Mouse (Mus musculus) liver, embryonic 16.5 days (tissue): Measurements from ENCODE around the gene Plxdc1. TPM values are rescaled to one million over a fixed set of nuclear protein-coding genes. Genes with fewer than 3 reads are reported as not detected.

Experiments used
- ATAC-seq: fragments of 200-750 bp; cut with Nextera tagmentation; 2 replicates; pipeline ENCODE4 v1.8.0; 2017; ENCODE audit warnings: low read depth, mild to moderate bottlenecking, moderate number of reproducible peaks, moderate library complexity
- H3K27ac ChIP-seq: fragments of 300-500 bp; sonication (generic); 2 replicates; pipeline ENCODE4 v1.5.1; 2014; ENCODE audit warnings: mild to moderate bottlenecking, low read length
- H3K27me3 ChIP-seq: fragments of 300-500 bp; sonication (generic); 2 replicates; pipeline ENCODE4 v1.6.1; 2014; ENCODE audit warnings: low read depth, low read length, mixed read lengths; ENCODE audit not compliant: control insufficient read depth, insufficient read depth
- H3K36me3 ChIP-seq: fragments of 300-500 bp; sonication (generic); 2 replicates; pipeline ENCODE4 v1.6.1; 2014; ENCODE audit warnings: mild to moderate bottlenecking; ENCODE audit not compliant: control insufficient read depth, insufficient read depth
- H3K4me1 ChIP-seq: fragments of 300-500 bp; sonication (generic); 2 replicates; pipeline ENCODE4 v1.6.1; 2014; ENCODE audit warnings: low read depth, low read length, mixed read lengths; ENCODE audit not compliant: control insufficient read depth
- H3K4me2 ChIP-seq: fragments of 300-500 bp; sonication (generic); 2 replicates; pipeline ENCODE4 v1.6.1; 2014; ENCODE audit warnings: low read depth, low read length, mixed read lengths
- H3K4me3 ChIP-seq: fragments of 300-500 bp; sonication (generic); 2 replicates; pipeline ENCODE4 v1.5.1; 2014; ENCODE audit warnings: low read depth, mild to moderate bottlenecking, low read length
- H3K9ac ChIP-seq: fragments of 300-500 bp; sonication (generic); 2 replicates; pipeline ENCODE4 v1.6.1; 2014; ENCODE audit warnings: low read depth, low read length
- H3K9me3 ChIP-seq: fragments of 300-500 bp; sonication (generic); replicated peaks from 2 replicates; pipeline ENCODE4 v1.6.1; 2016; ENCODE audit warnings: low read length; ENCODE audit not compliant: control insufficient read depth
- WGBS: fragments of 180-500 bp; shearing (Covaris S2); extraction: QIAGEN DNeasy Blood & Tissue Kit; methylation state at CpG from one replicate; pipeline ENCODE4 v1.1.7; 2014; ENCODE audit not compliant: insufficient replicate concordance; 5-methylcytosine and 5-hydroxymethylcytosine counted together
- polyA plus RNA-seq: library from polyadenylated mRNA; unstranded; fragments of >200 nt; fragmentation: Nextera tagmentation; extraction: Ambion mirVana; gene quantifications from 2 replicates; pipeline ENCODE4 v1.2.1, GENCODE M21; 2015

The Plxdc1 gene
- polyA plus RNA-seq, 1 experiment from 2014 or later: 1.2 TPM

- H3K9me3 ChIP-seq: no peaks in the 10 kb centered on the region
- no peak overlapping the region for H3K4me2 ChIP-seq
- no peak for ATAC-seq
- H3K27ac ChIP-seq: no peak overlapping the region
- 62% methylated on average over 5 of the region's 5 CpGs for WGBS
- H3K9ac ChIP-seq: no peak overlapping the region
- no peaks in the 10 kb centered on the region for H3K27me3 ChIP-seq
- no peaks in the 10 kb centered on the region for H3K36me3 ChIP-seq
- peaks cover 3% of the 10 kb centered on the region; the same call in 1 of the 2 replicates for H3K4me1 ChIP-seq
- H3K4me3 ChIP-seq: no peak overlapping the region
Measured at GRCm38 (mm10) chr11:97959300-97959680, 27.0 kb downstream of the Plxdc1 start.

- no peaks in the 10 kb centered on the region for H3K36me3 ChIP-seq
- H3K27me3 ChIP-seq: no peaks in the 10 kb centered on the region
- no peak for ATAC-seq
- H3K4me1 ChIP-seq: peaks cover 7% of the 10 kb centered on the region; the same call in 1 of the 2 replicates
- H3K9me3 ChIP-seq: no peaks in the 10 kb centered on the region
- H3K9ac ChIP-seq: no peak overlapping the region
- no peak overlapping the region for H3K27ac ChIP-seq
- H3K4me3 ChIP-seq: no peak overlapping the region
- H3K4me2 ChIP-seq: no peak overlapping the region
- WGBS: 55% methylated on average over 7 of the region's 7 CpGs
Measured at GRCm38 (mm10) chr11:97958641-97959299, 27.5 kb downstream of the Plxdc1 start.

GRCm38 (mm10) chr11:97956905-97957560 lies 29.2 kb downstream of the Plxdc1 start:
- Histone ChIP-seq H3K4me2 (no peak overlapping the region), H3K4me1 (peaks cover 7% of the 10 kb centered on the region; the same call in 1 of the 2 replicates), H3K27ac (no peak overlapping the region), H3K4me3 (no peak overlapping the region), H3K36me3 (no peaks in the 10 kb centered on the region), H3K9me3 (no peaks in the 10 kb centered on the region), H3K27me3 (no peaks in the 10 kb centered on the region), H3K9ac (no peak overlapping the region)
- WGBS: 58% methylated on average over 6 of the region's 6 CpGs
- no peak for ATAC-seq

- Histone ChIP-seq H3K4me3 (no peak overlapping the region), H3K27ac (no peak overlapping the region), H3K9me3 (no peaks in the 10 kb centered on the region), H3K9ac (no peak overlapping the region), H3K36me3 (no peaks in the 10 kb centered on the region), H3K27me3 (no peaks in the 10 kb centered on the region), H3K4me2 (no peak overlapping the region), H3K4me1 (peaks cover 7% of the 10 kb centered on the region; the same call in 1 of the 2 replicates)
- WGBS: 50% methylated on average over 4 of the region's 4 CpGs
- no peak for ATAC-seq
Measured at GRCm38 (mm10) chr11:97955915-97956314, 30.3 kb downstream of the Plxdc1 start.

- no peaks in the 10 kb centered on the region for H3K27me3 ChIP-seq
- no peak overlapping the region for H3K4me3 ChIP-seq
- no peaks in the 10 kb centered on the region for H3K9me3 ChIP-seq
- ATAC-seq: no peak
- no peak overlapping the region for H3K4me2 ChIP-seq
- no peak overlapping the region for H3K27ac ChIP-seq
- 58% methylated on average over 9 of the region's 9 CpGs for WGBS
- no peaks in the 10 kb centered on the region for H3K36me3 ChIP-seq
- peaks cover 7% of the 10 kb centered on the region; the same call in 1 of the 2 replicates for H3K4me1 ChIP-seq
- H3K9ac ChIP-seq: no peak overlapping the region
Measured at GRCm38 (mm10) chr11:97955146-97955902, 30.9 kb downstream of the Plxdc1 start.

- H3K4me1 ChIP-seq: peaks cover 11% of the 10 kb centered on the region
- no peak overlapping the region for H3K4me2 ChIP-seq
- no peak overlapping the region for H3K27ac ChIP-seq
- no peak overlapping the region for H3K4me3 ChIP-seq
- whole genome bisulfite sequencing: 35% methylated on average over 14 of the region's 14 CpGs
- H3K27me3 ChIP-seq: no peaks in the 10 kb centered on the region
- no peak for ATAC-seq
- H3K9ac ChIP-seq: no peak overlapping the region
- no peaks in the 10 kb centered on the region for H3K9me3 ChIP-seq
- H3K36me3 ChIP-seq: no peaks in the 10 kb centered on the region
Measured at GRCm38 (mm10) chr11:97954469-97955141, 31.6 kb downstream of the Plxdc1 start.

- Histone ChIP-seq H3K36me3 (no peaks in the 10 kb centered on the region), H3K4me1 (peaks cover 15% of the 10 kb centered on the region), H3K27ac (no peak overlapping the region), H3K4me3 (no peak overlapping the region), H3K9ac (no peak overlapping the region), H3K9me3 (no peaks in the 10 kb centered on the region), H3K4me2 (no peak overlapping the region), H3K27me3 (no peaks in the 10 kb centered on the region)
- ATAC-seq: no peak
- WGBS: 72% methylated on average over 6 of the region's 6 CpGs
Measured at GRCm38 (mm10) chr11:97953939-97954275, 32.3 kb downstream of the Plxdc1 start.

GRCm38 (mm10) chr11:97953179-97953938 lies 32.9 kb downstream of the Plxdc1 start:
- no peak overlapping the region for H3K9ac ChIP-seq
- H3K36me3 ChIP-seq: no peaks in the 10 kb centered on the region
- no peak overlapping the region for H3K27ac ChIP-seq
- no peaks in the 10 kb centered on the region for H3K27me3 ChIP-seq
- H3K4me3 ChIP-seq: no peak overlapping the region
- ATAC-seq: no peak
- WGBS: 59% methylated on average over 16 of the region's 16 CpGs
- H3K4me2 ChIP-seq: no peak overlapping the region
- H3K9me3 ChIP-seq: no peaks in the 10 kb centered on the region
- peaks cover 15% of the 10 kb centered on the region for H3K4me1 ChIP-seq
